Mouse (Mus musculus): ENCODE data around the gene Chrm1.

GRCm38 (mm10) chr19:8679031-8679779 is 15.6 kb downstream of the Chrm1 start:
- TF ChIP-seq CTCF (IDR thresholded peaks at IDR 0.05; ENCODE audit: control insufficient read depth, insufficient read depth, insufficient read length): no peak
- TF ChIP-seq MAX (IDR thresholded peaks at IDR 0.05): no peak
